Mouse (Mus musculus) hindbrain, embryonic 13.5 days (tissue): ENCODE results near the gene Klhl35. TPM values are rescaled to one million over a fixed set of nuclear protein-coding genes. Genes with fewer than 3 reads are reported as not detected.

ENCODE experiments used
- ATAC-seq: fragments of 200-750 bp; cut with Nextera tagmentation; 2 replicates; pipeline ENCODE4 v1.8.0; 2017; ENCODE audit warnings: moderate TSS enrichment; ENCODE audit not compliant: low FRiP score
- H3K27ac ChIP-seq: fragments of 300-500 bp; sonication (generic); 2 replicates; pipeline ENCODE4 v1.5.1; 2015; ENCODE audit warnings: inconsistent platforms, mild to moderate bottlenecking, moderate library complexity
- H3K27me3 ChIP-seq: fragments of 300-500 bp; sonication (generic); 2 replicates; pipeline ENCODE4 v1.6.1; 2015; ENCODE audit warnings: mild to moderate bottlenecking, inconsistent platforms
- H3K36me3 ChIP-seq: fragments of 300-500 bp; sonication (generic); 2 replicates; pipeline ENCODE4 v1.6.1; 2015; ENCODE audit warnings: mild to moderate bottlenecking, inconsistent platforms
- H3K4me1 ChIP-seq: fragments of 300-500 bp; sonication (generic); replicated peaks from 2 replicates; pipeline ENCODE4 v1.6.1; 2015; ENCODE audit warnings: inconsistent platforms
- H3K4me2 ChIP-seq: fragments of 300-500 bp; sonication (generic); 2 replicates; pipeline ENCODE4 v1.6.1; 2015; ENCODE audit warnings: inconsistent platforms, mild to moderate bottlenecking, moderate library complexity
- H3K4me3 ChIP-seq: fragments of 300-500 bp; sonication (generic); 2 replicates; pipeline ENCODE4 v1.5.1; 2015; ENCODE audit warnings: mild to moderate bottlenecking, inconsistent platforms
- H3K9ac ChIP-seq: fragments of 300-500 bp; sonication (generic); 2 replicates; pipeline ENCODE4 v1.6.1; 2015; ENCODE audit warnings: mild to moderate bottlenecking, inconsistent platforms
- H3K9me3 ChIP-seq: fragments of 300-500 bp; sonication (generic); 2 replicates; pipeline ENCODE4 v1.6.1; 2016; ENCODE audit warnings: inconsistent platforms
- WGBS: fragments of 180-500 bp; shearing (Covaris S2); methylation state at CpG from one replicate; pipeline ENCODE4 v1.1.7; 2015; 5-methylcytosine and 5-hydroxymethylcytosine counted together
- polyA plus RNA-seq: library from polyadenylated mRNA; unstranded; fragments of >200 nt; fragmentation: Nextera tagmentation; extraction: Ambion mirVana; gene quantifications from 2 replicates; pipeline ENCODE4 v1.2.1, GENCODE M21; 2015

The Klhl35 gene
- polyA plus RNA-seq, 1 experiment from 2014 or later = 12.2 TPM

DNA sequence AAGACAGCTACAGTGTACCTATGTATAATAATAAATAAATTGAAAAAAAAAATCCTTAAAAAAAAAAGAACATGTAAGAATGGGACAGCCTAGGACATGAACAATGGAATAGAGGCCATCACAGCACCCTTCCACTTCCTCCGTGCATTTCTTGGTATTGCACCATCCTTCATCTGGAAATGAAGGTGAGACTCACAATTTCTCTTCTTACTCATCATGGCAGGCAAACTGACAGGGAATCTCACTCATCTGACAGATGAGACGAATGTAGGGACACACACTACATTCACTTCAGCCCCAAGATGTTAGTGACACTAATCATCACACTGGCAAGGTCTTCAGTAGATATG is 9.7 kb downstream of the Klhl35 start:
- peak overlapping the region; percentile 87; the same call in 1 of the 2 replicates for H3K27ac ChIP-seq
- H3K9me3 ChIP-seq = no peaks in the 10 kb centered on the region
- no peak overlapping the region for H3K4me2 ChIP-seq
- peaks cover 76% of the 10 kb centered on the region for H3K36me3 ChIP-seq
- 83% methylated on average over 2 of the region's 2 CpGs for WGBS
- H3K9ac ChIP-seq = no peak overlapping the region
- H3K4me3 ChIP-seq = no peak overlapping the region
- H3K27me3 ChIP-seq = no peaks in the 10 kb centered on the region
- ATAC-seq = no peak
- peaks cover 47% of the 10 kb centered on the region for H3K4me1 ChIP-seq

DNA sequence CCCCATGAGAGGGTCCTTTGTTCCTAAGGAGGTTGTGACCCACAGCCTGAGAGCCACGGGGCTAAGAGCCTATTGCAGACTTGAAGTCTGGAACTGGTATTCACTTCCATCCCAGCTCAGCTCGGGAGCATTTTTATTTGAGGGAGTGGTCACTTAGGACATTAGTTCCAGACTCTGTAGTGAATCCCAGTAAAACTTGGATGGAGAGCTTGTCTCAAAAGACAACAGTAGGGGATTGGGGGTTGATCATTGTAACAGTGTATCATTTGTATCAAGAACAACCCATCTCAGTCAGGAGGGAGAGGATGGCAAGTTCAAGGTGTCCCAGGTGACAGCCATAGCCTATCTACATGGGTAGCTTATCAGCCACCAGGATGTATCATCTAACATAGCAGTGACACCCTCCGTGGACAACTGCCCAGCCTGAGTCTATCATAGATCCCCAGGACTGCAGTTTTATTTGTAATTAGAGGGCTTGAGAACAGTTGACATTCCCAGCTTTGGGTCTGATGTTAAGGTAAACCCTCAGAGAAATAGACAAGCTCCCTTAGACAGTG is 10.8 kb downstream of the Klhl35 start:
- Histone ChIP-seq H3K4me1 (peaks cover 58% of the 10 kb centered on the region), H3K27ac (peak overlapping the region; percentile 36; the same call in 1 of the 2 replicates), H3K36me3 (peaks cover 83% of the 10 kb centered on the region), H3K9ac (no peak overlapping the region), H3K4me2 (no peak overlapping the region), H3K4me3 (no peak overlapping the region), H3K27me3 (no peaks in the 10 kb centered on the region), H3K9me3 (no peaks in the 10 kb centered on the region)
- ATAC-seq = no peak
- 41% methylated on average over 3 of the region's 3 CpGs for WGBS

DNA sequence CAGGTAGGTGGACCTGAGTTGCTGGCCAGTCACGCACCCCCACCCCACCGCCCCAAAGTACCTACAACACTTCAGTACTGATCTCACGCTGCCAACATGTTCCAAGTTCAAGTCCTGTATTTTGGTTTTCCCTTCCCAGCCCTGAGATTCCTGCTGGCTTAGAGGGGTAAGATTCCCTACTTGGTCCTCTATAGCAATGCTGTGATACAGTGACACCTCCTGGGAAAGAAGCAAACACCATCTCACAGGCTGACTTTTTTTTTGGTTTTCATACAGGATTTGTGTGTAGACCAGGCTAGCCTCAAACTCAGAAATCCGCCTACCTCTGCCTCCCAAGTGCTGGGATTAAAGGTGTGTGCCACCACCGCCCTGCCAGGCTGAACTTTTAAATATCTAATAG is 11.4 kb downstream of the Klhl35 start:
- Histone ChIP-seq H3K27ac (no peak overlapping the region), H3K4me2 (no peak overlapping the region), H3K27me3 (no peaks in the 10 kb centered on the region), H3K36me3 (peaks cover 83% of the 10 kb centered on the region), H3K9me3 (no peaks in the 10 kb centered on the region), H3K9ac (no peak overlapping the region), H3K4me1 (peaks cover 64% of the 10 kb centered on the region), H3K4me3 (no peak overlapping the region)
- ATAC-seq = no peak
- 91% methylated on average over 5 of the region's 5 CpGs for WGBS

DNA sequence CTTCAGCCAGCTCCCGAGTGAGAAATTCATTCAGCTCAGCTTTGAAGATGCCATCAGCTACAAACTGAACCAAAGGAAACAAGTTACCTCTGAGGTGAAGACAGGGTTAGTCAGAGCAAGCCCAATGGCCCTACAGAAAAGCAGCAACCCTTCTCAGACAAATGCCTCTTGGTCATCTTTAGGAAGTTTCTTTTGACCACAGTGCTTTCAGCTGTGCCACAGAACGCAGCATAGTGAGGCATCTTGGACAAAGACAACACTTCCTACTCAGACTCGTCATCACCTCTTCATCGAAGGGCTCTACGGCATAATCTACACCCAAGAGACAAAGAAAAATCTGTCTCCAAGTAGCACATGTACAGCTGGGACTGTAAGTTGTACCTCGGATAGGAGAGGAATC is 16.8 kb downstream of the Klhl35 start:
- Histone ChIP-seq H3K9me3 (no peaks in the 10 kb centered on the region), H3K4me2 (peak overlapping the region; percentile 96), H3K4me3 (peak overlapping the region; percentile 68), H3K27ac (peak overlapping the region; percentile 88), H3K9ac (peak overlapping the region; percentile 88), H3K4me1 (peaks cover 47% of the 10 kb centered on the region), H3K36me3 (peaks cover 46% of the 10 kb centered on the region), H3K27me3 (peaks cover 20% of the 10 kb centered on the region)
- WGBS = 5% methylated on average over 6 of the region's 6 CpGs
- ATAC-seq = no peak

DNA sequence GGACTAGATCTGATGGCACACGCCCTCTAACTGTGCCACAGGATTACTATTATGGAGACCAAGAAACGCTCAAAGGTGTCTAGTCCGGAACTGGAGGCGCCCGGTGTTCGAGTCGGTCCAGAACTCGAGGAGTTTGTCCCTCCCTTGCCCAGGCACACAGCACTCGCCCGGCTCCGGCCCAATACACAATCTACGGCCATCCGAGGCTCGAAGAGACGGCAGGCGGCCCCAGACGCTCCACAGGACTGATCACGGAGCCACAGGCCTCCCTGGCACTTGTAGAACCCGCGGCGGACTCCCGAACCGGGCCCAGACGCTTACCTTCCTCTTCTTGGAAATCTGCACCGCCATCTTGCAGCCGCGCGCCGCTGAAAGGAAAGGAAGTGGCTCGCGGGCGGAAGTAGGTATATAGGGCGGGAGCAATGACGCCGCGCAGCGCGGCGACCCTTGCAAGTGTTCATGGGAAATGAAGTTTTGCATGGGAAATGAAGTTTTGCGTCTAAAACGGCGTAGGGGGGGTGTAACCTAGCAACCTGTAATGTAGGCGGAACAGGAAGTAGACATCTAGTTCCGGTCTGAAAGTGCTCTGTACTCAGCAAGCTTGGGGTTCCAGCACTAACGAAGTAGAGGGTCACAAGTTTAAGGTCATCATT is 17.6 kb downstream of the Klhl35 start, which contains the start of gene Rps3:
TSS of gene Rps3 (minus strand) at position 468 of the 653 bp plus-strand sequence.
- H3K27ac ChIP-seq = peak within 1 kb of the TSS; percentile 88
- no peaks in the 10 kb centered on the region for H3K9me3 ChIP-seq
- peak; percentile 97 for ATAC-seq
- H3K4me3 ChIP-seq = peak within 1 kb of the TSS; percentile 68
- peak within 1 kb of the TSS; percentile 96 for H3K4me2 ChIP-seq
- WGBS = under 1% methylated on average over 45 of the region's 45 CpGs
- H3K36me3 ChIP-seq = peaks cover 39% of the 10 kb centered on the region
- H3K9ac ChIP-seq = peak within 1 kb of the TSS; percentile 88
- H3K4me1 ChIP-seq = peaks cover 44% of the 10 kb centered on the region
- peaks cover 20% of the 10 kb centered on the region for H3K27me3 ChIP-seq

DNA sequence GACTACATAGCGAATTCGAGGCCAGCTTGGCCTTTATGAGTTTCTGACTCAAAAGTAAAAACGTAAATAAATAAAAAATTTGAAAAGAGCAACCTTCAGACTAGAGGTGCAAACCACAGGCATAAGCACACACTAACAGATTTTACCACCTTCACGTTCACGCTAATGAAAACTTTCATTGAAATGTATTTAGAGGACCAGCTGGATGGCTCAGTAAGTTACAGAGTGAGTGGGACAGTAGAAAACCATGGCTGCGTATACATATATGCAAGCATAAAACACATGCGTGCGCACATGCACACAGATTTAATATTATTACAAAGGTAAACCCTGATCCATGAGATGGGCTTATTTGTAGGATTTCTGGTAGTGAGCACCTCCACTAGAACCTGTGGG is 18.1 kb downstream of the Klhl35 start:
- Histone ChIP-seq H3K27ac (no peak overlapping the region), H3K9ac (no peak overlapping the region), H3K4me2 (peak overlapping the region; percentile 40), H3K36me3 (peaks cover 33% of the 10 kb centered on the region), H3K4me1 (peaks cover 42% of the 10 kb centered on the region), H3K9me3 (no peaks in the 10 kb centered on the region), H3K27me3 (peaks cover 20% of the 10 kb centered on the region), H3K4me3 (peak overlapping the region; percentile 68)
- ATAC-seq = peak; percentile 34
- 45% methylated on average over 8 of the region's 8 CpGs for WGBS

DNA sequence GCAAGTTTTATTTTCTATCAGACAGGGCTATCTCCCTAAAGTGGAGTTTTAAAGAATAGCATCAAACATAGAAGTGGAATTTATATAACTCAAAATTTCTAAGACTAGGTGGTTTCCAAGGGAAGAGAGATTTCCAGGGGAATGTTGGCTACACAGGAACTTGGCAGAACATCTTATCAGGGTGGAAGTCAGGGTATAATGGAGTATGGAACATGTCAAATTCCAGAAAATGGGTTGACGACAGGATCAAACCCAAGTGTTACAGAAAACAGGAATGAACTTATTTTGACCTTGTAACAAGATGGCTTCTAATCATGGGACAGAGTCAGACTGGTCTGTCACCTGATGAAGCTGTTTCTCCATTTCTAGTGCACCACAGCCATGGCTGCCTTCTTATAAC is 18.9 kb downstream of the Klhl35 start:
- Histone ChIP-seq H3K4me1 (peaks cover 34% of the 10 kb centered on the region), H3K9me3 (no peaks in the 10 kb centered on the region), H3K27ac (no peak overlapping the region), H3K4me2 (no peak overlapping the region), H3K36me3 (peaks cover 26% of the 10 kb centered on the region), H3K4me3 (no peak overlapping the region), H3K9ac (no peak overlapping the region), H3K27me3 (peaks cover 20% of the 10 kb centered on the region)
- whole genome bisulfite sequencing = 97% methylated on average over 1 of the region's 1 CpGs
- no peak for ATAC-seq

DNA sequence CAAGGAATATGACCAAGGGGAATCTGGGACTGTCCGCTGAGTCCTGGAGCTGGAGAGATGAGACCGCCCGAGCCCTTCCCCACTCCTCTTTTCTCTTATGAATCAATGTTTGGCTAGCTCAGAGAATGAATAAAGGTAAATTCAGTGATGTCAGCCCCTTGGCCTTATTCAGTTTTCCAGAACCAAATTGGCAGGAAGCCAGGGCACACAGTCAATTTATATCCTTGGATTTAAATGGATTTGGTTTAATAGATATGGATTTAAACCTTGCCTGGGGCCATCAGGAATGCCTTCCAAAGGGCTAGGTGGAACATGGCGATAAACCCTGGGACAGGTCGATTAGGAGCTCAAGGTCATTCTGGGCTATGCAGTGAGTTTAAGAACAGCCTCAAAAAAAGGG is 23.9 kb downstream of the Klhl35 start:
- no peak overlapping the region for H3K9ac ChIP-seq
- no peak for ATAC-seq
- H3K4me3 ChIP-seq = no peak overlapping the region
- H3K4me2 ChIP-seq = no peak overlapping the region
- peaks cover 5% of the 10 kb centered on the region for H3K9me3 ChIP-seq
- H3K4me1 ChIP-seq = no peaks in the 10 kb centered on the region
- WGBS = 79% methylated on average over 5 of the region's 5 CpGs
- peaks cover 20% of the 10 kb centered on the region for H3K27me3 ChIP-seq
- no peaks in the 10 kb centered on the region for H3K36me3 ChIP-seq
- no peak overlapping the region for H3K27ac ChIP-seq

DNA sequence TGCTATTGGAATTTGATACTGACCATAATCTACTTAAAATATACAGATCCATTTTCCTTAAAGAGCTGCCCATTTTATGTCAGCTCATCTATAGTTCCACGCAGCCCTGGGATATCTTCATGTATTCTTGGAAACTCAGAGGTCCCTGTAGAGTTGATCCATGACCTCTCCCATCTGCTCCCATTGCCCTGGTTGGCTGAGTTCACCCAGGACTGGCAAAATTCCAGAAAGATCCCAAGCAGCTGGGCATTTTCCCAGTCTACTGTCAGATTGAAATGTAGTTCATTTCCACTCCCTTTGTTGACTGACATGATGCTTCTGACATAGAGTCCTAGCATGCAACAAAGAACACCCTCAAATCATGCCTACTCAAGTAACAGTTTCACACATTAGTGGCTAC is 33.3 kb downstream of the Klhl35 start:
- H3K4me2 ChIP-seq = no peak overlapping the region
- no peak overlapping the region for H3K4me3 ChIP-seq
- no peaks in the 10 kb centered on the region for H3K36me3 ChIP-seq
- no peak overlapping the region for H3K9ac ChIP-seq
- no peaks in the 10 kb centered on the region; the same call in 1 of the 2 replicates for H3K4me1 ChIP-seq
- no peaks in the 10 kb centered on the region for H3K9me3 ChIP-seq
- ATAC-seq = no peak
- WGBS = 47% methylated on average over 1 of the region's 1 CpGs
- H3K27me3 ChIP-seq = no peaks in the 10 kb centered on the region
- H3K27ac ChIP-seq = no peak overlapping the region

DNA sequence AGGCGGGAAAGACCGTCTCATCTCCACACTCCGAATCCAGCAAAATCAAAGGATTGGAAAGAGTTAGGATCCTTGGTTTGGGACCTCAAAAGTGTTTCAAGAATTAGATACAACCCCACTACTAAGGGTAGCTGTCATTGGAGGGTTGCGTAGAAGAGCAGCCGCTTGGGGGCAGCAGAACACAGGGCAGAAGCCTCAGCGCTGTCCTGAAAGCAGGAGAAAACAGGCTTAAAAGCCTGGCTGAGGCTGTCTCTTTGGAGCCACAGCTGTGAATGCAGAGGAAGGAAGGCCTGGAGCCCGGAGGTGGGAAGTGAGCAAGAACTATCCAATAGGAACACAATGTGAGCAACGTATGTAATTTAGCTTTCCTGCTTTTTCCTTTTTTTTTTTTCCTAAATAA is 34.4 kb downstream of the Klhl35 start:
- no peak overlapping the region for H3K27ac ChIP-seq
- no peaks in the 10 kb centered on the region for H3K27me3 ChIP-seq
- H3K4me1 ChIP-seq = no peaks in the 10 kb centered on the region; the same call in 1 of the 2 replicates
- no peak overlapping the region for H3K4me2 ChIP-seq
- H3K36me3 ChIP-seq = no peaks in the 10 kb centered on the region
- WGBS = 5% methylated on average over 8 of the region's 8 CpGs
- no peak overlapping the region for H3K4me3 ChIP-seq
- no peaks in the 10 kb centered on the region for H3K9me3 ChIP-seq
- ATAC-seq = peak; percentile 79
- no peak overlapping the region for H3K9ac ChIP-seq

DNA sequence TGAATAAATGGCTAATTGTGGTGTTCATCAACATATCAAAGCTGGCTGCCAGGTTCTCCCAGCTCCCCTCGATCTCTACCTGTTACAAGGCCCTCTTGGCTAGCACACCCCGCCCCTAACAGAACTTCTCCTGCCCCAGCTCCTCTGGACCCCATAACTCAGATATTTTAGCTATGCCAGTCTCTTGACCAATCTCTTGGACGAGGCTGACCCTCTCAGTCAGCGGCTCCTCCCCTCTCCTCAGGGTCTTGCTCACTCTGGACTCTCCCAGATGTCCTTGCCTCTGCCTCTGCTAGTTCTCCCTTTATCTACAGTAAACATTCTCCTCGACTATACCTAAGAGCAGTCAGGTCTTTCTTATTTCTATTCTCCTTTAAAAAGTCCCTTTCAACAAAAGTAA is 34.9 kb downstream of the Klhl35 start:
- Histone ChIP-seq H3K4me2 (no peak overlapping the region), H3K27me3 (no peaks in the 10 kb centered on the region), H3K36me3 (no peaks in the 10 kb centered on the region), H3K27ac (no peak overlapping the region), H3K9ac (no peak overlapping the region), H3K4me3 (no peak overlapping the region), H3K4me1 (no peaks in the 10 kb centered on the region; the same call in 1 of the 2 replicates), H3K9me3 (no peaks in the 10 kb centered on the region)
- 29% methylated on average over 5 of the region's 5 CpGs for WGBS
- no peak for ATAC-seq

DNA sequence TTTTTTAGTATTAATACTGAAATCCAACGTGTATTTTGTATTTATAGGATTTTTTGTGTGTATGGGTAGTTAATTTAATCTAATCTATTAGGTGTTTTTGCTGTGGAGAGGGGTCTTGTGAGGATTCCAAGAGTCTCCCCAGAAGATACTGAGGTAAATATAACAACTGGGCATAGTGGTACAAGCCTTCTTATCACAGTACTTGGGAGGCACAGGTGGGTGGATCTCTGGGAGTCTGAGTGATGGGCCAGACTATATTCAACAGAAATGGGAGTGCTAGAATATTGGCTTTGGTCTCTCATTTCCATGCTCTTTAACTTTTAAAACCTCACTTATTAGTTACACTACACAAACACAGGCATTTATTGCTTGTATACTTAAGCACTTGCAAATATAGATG is 35.3 kb downstream of the Klhl35 start:
- 43% methylated on average over 1 of the region's 1 CpGs for whole genome bisulfite sequencing
- no peak overlapping the region for H3K4me2 ChIP-seq
- no peaks in the 10 kb centered on the region for H3K36me3 ChIP-seq
- H3K27ac ChIP-seq = no peak overlapping the region
- ATAC-seq = no peak
- H3K27me3 ChIP-seq = no peaks in the 10 kb centered on the region
- no peak overlapping the region for H3K4me3 ChIP-seq
- H3K9ac ChIP-seq = no peak overlapping the region
- no peaks in the 10 kb centered on the region for H3K9me3 ChIP-seq
- H3K4me1 ChIP-seq = no peaks in the 10 kb centered on the region; the same call in 1 of the 2 replicates

DNA sequence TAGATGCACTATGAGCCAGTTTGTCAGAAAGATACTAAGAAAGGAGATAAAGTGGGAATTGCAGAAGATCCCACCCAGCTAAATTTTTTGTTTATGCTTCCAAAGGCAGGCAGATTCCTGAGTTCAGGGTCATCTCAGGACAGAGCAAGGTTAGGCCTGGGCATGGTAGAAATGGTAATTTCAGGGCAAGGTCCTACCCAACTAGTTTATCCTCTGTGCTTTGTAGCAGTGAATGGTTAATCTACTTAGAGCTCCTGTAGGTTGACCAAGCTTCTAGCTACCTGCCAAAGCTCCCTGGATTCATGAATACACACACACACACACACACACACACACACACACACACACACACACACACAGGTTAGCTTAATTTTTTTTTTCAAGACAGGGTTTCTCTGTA is 38.8 kb downstream of the Klhl35 start:
- Histone ChIP-seq H3K4me3 (no peak overlapping the region), H3K9me3 (no peaks in the 10 kb centered on the region), H3K27ac (no peak overlapping the region), H3K36me3 (no peaks in the 10 kb centered on the region), H3K9ac (no peak overlapping the region), H3K4me1 (no peaks in the 10 kb centered on the region; the same call in 1 of the 2 replicates), H3K27me3 (no peaks in the 10 kb centered on the region), H3K4me2 (no peak overlapping the region)
- no peak for ATAC-seq
